Mouse (Mus musculus) embryonic fibroblast, embryonic 13.5 days (primary cell): Measurements from ENCODE around the gene Susd3. TPM values are rescaled to one million over a fixed set of nuclear protein-coding genes. Genes with fewer than 3 reads are reported as not detected.
A peak's percentile ranks its signal among the peaks of the same experiment; 100 is the strongest.

Source experiments
- H3K27ac ChIP-seq: 2 replicates; pipeline ENCODE4 v1.5.1; 2012; ENCODE audit warnings: low read length, control low read depth, inconsistent platforms; ENCODE audit not compliant: insufficient read depth
- H3K4me1 ChIP-seq: 2 replicates; pipeline ENCODE4 v1.6.1; 2011; ENCODE audit warnings: low read length; ENCODE audit not compliant: control insufficient read depth, insufficient read depth
- H3K4me3 ChIP-seq: 2 replicates; pipeline ENCODE4 v1.5.1; 2011; ENCODE audit warnings: mild to moderate bottlenecking, control low read depth, low read length; ENCODE audit not compliant: insufficient read depth
- CTCF ChIP-seq: IDR thresholded peaks from 2 replicates; pipeline ENCODE4 v1.5.1; 2011; ENCODE audit warnings: mild to moderate bottlenecking, control low read depth, low read length, moderate library complexity, borderline replicate concordance; ENCODE audit not compliant: insufficient read depth
- POLR2A ChIP-seq: IDR thresholded peaks from 2 replicates; pipeline ENCODE4 v1.6.1; 2011; ENCODE audit warnings: low read depth, mild to moderate bottlenecking, control low read depth, low read length, moderate library complexity
- polyA plus RNA-seq: library from polyadenylated mRNA; stranded (reverse); fragments of >200 nt; gene quantifications from 2 replicates; pipeline ENCODE4 v1.2.4, GENCODE M21; 2011; ENCODE audit warnings: low read depth; ENCODE audit not compliant: missing spikeins, insufficient read length

Susd3 gene
- polyA plus RNA-seq, 1 experiment = 0.37 TPM

- Histone ChIP-seq H3K27ac (no peak overlapping the region), H3K4me3 (peak overlapping the region; percentile 61), H3K4me1 (peaks cover 15% of the 10 kb centered on the region)
- TF ChIP-seq POLR2A (no peak), CTCF (no peak)
These were observed 60.1 kb downstream of the Susd3 start for GRCm38 (mm10) chr13:49188219-49188965.

- TF ChIP-seq POLR2A (peak; percentile 91), CTCF (no peak)
- peak within 1 kb of the TSS; percentile 61 for H3K4me3 ChIP-seq
- peak within 1 kb of the TSS; percentile 32; the same call in 1 of the 2 replicates for H3K27ac ChIP-seq
- H3K4me1 ChIP-seq = peaks cover 15% of the 10 kb centered on the region
These were observed 61.0 kb downstream of the Susd3 start, which contains the start of gene Ninj1 for GRCm38 (mm10) chr13:49187288-49188218. Ninj1 (plus strand) TSS chr13:49187485.

- H3K4me1 ChIP-seq = peaks cover 14% of the 10 kb centered on the region
- H3K27ac ChIP-seq = peak overlapping the region; percentile 24; the same call in 1 of the 2 replicates
- no peak for TF ChIP-seq CTCF
- TF ChIP-seq POLR2A = no peak
- H3K4me3 ChIP-seq = no peak overlapping the region
These were observed 61.7 kb downstream of the Susd3 start for GRCm38 (mm10) chr13:49186798-49187287.

- no peak for TF ChIP-seq CTCF
- TF ChIP-seq POLR2A = no peak
- H3K27ac ChIP-seq = no peak overlapping the region
- H3K4me3 ChIP-seq = no peak overlapping the region
- H3K4me1 ChIP-seq = peaks cover 3% of the 10 kb centered on the region
These were observed 64.9 kb downstream of the Susd3 start for GRCm38 (mm10) chr13:49183646-49184045.

GRCm38 (mm10) chr13:49183161-49183560 lies 65.3 kb downstream of the Susd3 start:
- TF ChIP-seq CTCF (no peak), POLR2A (no peak)
- H3K4me1 ChIP-seq = no peaks in the 10 kb centered on the region; the same call in 1 of the 2 replicates
- no peak overlapping the region for H3K4me3 ChIP-seq
- H3K27ac ChIP-seq = no peak overlapping the region

GRCm38 (mm10) chr13:49181411-49181984 lies 67.0 kb downstream of the Susd3 start:
- no peak overlapping the region for H3K4me3 ChIP-seq
- no peak for TF ChIP-seq CTCF
- no peak for TF ChIP-seq POLR2A
- no peak overlapping the region for H3K27ac ChIP-seq
- H3K4me1 ChIP-seq = no peaks in the 10 kb centered on the region; the same call in 1 of the 2 replicates

GRCm38 (mm10) chr13:49180691-49181090 lies 67.8 kb downstream of the Susd3 start:
- TF ChIP-seq POLR2A (no peak), CTCF (no peak)
- Histone ChIP-seq H3K4me1 (no peaks in the 10 kb centered on the region; the same call in 1 of the 2 replicates), H3K27ac (no peak overlapping the region), H3K4me3 (no peak overlapping the region)

Other genes with a start within 250 kb of the Susd3 start
- gene Wnk2, start 100.7 kb downstream of the Susd3 start, polyA plus RNA-seq = not detected in 2 replicates
- gene Ninj1, start 61.2 kb downstream of the Susd3 start, polyA plus RNA-seq = 27.6 and 28.6 TPM in 2 replicates
- 28.1 and 30.4 TPM in 2 replicates for gene Card19, start 32.7 kb downstream of the Susd3 start, polyA plus RNA-seq
- gene Fgd3, start 71.6 kb upstream of the Susd3 start, polyA plus RNA-seq = 8.5 and 24.7 TPM in 2 replicates
- gene Bicd2, start 92.9 kb upstream of the Susd3 start, polyA plus RNA-seq = 43.1 and 54.4 TPM in 2 replicates
- 10.4 and 10.8 TPM in 2 replicates for gene Ippk, start 172.5 kb upstream of the Susd3 start, polyA plus RNA-seq
- 2.9 and 4.2 TPM in 2 replicates for gene Tes3-ps, start 244.6 kb upstream of the Susd3 start, polyA plus RNA-seq